Mouse (Mus musculus): ENCODE measurements around the gene Arhgap30.

Arhgap30 gene

DNA sequence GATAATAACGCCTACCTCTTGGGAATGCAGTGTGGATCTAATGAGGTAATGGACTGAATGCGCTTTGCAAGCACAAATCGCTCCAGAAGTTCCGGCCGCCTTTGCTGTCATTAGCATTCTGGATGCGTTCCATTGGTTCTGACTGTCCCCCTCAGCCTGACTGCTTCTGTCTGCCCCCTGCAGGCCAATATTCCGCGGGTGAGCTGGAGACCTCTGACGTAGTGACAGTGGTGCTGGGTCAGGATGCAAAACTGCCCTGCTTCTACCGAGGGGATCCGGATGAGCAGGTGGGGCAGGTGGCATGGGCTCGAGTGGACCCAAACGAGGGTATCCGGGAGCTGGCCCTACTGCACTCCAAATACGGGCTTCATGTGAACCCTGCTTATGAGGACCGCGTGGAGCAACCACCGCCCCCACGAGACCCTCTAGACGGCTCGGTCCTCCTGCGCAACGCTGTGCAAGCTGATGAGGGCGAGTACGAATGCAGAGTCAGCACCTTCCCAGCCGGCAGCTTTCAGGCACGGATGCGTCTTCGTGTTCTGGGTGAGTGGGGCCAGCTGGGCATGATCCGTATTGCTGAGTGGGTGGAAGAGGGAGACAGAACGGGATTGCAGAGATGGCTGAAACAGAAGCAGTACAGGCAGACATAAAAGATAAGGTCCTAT lies 8.7 kb upstream of the Arhgap30 start:
- peak; percentile 98 for DNase-seq

DNA sequence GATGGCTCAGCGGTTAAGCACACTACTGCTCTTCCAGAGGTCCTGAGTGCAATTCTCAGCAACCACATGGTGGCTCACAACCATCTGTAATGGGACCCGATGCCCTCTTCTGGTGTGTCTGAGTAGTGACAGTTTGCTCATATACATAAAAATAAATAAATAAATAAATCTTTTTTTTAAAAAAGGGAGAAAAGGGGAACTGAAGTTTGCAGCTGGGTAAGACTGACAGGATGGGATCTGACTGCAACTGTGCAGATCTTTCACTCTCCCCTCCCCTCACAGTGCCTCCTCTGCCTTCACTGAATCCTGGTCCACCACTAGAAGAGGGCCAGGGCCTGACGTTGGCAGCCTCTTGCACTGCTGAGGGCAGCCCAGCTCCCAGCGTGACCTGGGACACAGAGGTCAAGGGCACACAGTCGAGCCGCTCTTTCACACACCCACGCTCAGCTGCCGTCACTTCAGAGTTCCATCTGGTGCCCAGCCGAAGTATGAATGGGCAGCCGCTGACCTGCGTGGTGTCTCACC lies 6.6 kb upstream of the Arhgap30 start:
- peak; percentile 91 for DNase-seq

DNA sequence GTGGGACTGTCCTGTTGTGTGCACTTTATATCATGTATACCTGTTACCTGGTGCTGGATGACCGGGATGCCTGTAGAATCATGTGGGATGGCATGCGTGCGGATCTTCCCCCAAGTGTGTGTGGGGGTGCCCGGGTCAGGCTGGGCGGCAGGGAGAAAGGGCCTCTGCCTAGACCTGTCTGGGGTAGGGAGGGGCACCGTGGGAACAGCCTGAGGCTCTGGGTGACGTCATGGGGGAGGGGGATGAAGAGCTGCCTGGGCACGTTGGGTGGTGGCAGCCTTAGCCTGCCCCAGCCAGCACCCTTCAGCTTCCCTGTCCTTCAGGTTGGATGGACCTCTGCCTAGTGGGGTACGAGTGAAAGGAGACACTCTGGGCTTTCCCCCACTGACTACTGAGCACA lies 4.4 kb upstream of the Arhgap30 start:
- no peak for DNase-seq

DNA sequence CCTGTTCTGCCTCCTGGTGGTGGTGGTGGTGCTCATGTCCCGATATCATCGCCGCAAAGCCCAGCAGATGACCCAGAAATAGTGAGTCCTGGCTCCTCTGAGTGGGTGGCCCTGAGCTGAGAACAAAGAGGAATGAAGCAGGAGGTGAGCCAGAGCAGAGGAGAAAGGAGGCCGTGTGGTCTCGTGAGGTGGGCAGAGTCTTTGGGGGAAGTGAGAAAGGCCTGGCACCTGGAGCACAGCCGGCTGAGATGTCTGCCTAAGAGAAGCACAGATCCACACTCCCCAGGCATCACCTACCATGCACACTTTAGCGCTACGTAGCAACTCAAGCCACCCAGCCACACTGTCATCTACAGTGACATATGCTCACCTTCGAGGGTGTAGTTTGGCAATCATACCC lies 3.6 kb upstream of the Arhgap30 start:
- no peak for DNase-seq

DNA sequence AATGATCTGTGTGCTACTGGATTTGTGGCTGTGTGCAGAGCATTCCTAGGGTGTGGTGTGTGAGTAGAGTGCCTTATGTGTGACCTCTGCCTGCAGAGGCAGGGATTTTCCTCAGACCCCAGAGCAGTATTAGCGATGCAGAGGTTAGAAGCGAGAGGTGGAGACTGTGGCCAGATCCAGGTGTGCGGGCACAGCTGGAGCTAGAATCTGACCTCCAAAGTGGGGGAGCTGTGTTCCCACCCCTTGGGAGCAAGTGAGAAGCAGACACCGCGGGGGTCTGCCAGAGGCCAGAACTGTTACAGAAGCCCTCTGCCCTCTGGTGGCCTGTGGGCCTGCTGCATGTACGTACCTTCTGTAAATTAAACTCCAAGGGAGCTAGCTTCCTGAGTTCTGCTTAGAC lies 1.7 kb upstream of the Arhgap30 start:
- DNase-seq, result no peak

DNA sequence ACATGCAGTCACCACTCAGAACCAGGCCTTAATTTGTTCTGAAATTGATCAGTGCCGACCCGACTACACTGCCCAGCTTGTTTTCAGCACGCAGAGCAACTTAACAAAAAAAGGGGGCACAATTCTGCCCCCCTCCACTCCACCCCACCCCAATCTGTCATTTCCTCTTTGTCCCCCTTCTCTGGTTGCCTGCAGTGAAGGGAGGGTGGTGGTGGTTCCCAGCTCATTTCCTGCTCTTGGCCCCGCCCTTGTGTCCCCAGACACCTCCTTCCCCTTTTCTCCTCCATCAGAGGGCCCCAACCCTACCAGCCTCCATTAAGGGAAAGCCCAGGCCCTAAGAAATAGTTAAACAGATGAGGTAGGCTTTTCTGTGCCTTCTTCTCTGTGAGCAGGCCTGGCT lies 1.3 kb downstream of the Arhgap30 start:
- peak; percentile 98 for DNase-seq

DNA sequence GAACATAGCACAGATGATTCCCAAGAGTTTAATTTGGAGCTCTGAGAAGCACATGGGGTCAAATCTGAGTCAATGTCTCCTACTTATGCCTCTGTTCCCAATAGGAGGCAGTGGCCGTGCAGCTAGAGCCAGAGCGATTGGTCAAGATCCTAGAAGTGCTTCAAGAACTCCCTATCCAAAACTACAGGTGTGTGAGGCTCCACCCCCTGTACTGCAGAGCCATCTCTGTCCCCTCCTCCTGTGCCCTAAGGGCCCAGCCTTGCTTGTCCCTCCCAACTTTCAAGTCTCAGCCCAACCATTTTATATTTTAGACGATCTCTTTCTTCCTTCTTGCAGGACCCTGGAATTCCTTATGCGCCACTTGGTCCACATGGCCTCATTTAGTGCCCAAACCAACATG lies 13.1 kb downstream of the Arhgap30 start:
- no peak for DNase-seq

DNA sequence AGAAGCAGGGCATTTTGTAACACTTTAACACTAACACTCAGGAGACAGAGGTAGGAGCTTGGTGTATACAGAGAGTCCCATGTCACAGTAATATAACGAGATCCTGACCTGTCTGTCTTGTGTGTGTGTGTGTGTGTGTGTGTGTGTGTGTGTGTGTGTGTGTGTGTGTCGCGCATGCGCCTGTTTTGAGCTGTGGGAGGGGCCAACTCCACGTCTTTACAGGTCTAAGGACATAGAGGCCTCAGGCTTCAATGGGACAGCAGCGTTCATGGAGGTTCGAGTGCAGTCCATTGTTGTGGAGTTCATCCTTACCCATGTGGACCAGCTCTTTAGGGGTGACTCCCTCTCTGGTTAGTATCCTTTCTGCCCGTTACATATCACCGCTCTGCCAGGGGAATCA lies 14.2 kb downstream of the Arhgap30 start:
- DNase-seq, result no peak

DNA sequence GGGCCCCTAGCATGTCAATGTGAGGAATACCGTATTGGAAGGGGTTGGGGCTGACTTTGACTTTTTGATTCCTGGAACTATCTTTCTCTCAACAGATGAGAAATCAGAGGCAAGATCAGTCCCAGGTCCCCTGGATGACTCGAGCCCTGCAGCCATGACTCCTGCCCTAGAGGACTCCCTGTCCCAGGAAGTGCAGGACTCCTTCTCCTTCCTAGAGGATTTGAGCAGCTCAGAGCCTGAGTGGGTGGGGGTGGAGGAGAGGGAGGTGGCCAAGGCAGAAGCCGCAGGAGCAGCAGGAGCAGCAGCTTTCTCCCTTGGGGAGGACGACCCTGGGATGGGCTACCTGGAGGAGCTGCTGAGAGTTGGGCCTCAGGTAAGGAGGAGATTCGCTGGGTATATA lies 18.5 kb downstream of the Arhgap30 start:
- DNase-seq, result peak; percentile 91

DNA sequence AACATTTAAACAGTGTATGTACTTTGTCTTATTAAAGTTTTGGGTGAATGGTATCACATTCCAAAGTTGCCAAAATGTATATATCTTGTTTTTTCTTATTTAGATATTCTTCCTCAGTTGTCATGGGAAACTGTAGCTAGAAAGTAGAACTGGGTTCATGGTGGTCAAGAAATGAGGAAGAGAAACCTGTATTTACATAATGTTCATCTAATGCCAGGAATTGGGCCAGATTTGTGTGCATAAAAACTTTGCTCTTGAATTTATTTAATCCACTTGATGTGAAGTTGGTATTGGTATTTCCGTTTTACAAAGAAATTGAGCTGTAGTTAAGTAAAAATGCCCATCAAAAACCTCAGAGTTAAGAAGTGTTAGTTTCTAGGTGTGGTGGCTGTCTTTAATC lies 21.5 kb downstream of the Arhgap30 start:
- DNase-seq, result no peak

DNA sequence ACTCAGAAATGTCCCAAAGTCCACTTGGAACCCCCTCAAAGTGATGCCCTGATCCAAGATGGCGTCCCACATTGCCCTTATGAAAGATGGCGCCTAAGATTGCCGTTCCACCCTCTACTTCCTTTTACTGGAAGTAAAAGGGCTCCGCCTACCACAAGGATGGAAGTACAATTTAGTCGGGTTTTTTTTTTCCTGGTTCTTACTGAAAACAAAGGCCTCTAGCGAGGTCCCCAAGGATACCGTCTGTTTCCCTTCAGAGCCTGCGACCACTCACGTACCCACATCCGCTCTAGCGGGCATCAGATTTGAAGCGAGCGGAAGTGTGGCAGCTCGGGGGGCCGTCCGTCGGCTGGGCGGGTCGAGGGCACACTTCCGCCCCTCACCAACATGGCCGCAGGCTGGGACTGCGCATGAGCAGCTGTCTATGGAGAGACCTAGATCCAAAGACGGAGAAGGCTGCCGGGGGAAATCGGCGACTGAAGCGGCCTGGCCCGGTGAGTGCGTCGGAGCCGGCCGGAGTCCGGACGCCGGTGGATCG lies 22.3 kb downstream of the Arhgap30 start, which contains the start of gene Usf1:
TSS of gene Usf1 (plus strand) at position 367 of the 538 bp plus-strand sequence.
- DNase-seq, result peak; percentile 99

DNA sequence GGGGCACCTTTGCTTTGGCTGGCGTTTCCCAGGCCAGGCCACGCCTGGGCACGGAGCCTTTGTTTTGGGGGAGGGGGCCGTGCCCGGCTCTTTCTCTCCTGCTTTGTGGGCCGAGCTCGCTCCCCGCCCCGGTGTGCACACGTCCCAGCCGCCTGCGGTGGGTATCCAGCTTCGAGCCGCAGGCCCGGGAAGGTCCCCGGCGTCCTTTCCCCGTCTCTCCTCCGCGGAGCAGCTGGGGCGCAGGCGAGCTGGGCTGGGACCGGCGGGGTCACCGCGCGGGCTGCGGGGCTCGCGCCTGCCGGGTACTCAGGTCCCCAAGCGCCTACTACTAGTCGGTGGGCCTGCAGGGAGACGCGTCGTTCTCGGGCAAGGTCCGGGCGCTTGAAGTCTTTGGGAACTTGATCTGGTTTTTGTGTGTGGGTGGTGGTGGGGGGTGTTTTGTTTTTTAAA lies 22.8 kb downstream of the Arhgap30 start:
- DNase-seq, result no peak

DNA sequence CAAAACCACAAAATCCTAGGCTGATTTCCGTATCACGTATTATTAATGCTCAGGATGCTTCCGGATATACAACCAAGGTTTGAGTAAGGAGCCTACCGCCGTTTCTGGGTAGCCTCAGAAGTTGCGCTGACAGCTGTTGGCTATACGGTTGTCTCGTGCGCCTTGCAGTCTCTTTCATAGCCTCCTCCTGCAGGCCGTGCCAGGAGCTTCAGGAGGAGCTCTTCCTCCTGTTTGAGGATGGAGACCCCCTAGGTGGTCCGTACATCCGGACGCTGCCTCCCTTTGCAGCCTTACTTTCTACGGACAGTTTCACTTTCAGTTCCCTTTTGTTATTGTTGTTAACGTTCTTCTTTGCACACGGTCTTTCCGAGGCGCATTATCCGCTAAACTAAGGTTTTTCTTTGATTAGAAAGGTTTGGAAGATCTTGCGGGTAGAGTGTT lies 23.3 kb downstream of the Arhgap30 start:
- peak; percentile 94 for DNase-seq

DNA sequence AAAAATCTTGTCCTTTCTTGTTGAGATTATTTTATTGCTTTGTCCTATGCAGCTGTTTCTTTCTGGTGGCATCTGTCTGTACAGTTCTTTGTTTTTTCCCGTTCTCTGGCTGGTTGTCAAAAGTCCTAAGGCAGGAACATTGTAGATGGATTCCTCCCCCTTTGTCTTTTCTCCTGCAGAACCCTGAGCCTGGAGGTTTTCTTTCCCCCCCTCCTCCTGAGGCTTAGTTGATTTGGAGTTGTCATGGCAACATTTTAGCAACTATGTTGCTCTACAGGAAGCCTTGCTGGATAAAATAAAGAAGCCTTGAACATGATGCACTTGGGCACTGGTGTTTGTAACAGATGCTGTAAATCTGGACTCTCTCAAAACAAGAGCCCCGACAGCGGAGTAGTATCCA lies 23.7 kb downstream of the Arhgap30 start:
- no peak for DNase-seq

DNA sequence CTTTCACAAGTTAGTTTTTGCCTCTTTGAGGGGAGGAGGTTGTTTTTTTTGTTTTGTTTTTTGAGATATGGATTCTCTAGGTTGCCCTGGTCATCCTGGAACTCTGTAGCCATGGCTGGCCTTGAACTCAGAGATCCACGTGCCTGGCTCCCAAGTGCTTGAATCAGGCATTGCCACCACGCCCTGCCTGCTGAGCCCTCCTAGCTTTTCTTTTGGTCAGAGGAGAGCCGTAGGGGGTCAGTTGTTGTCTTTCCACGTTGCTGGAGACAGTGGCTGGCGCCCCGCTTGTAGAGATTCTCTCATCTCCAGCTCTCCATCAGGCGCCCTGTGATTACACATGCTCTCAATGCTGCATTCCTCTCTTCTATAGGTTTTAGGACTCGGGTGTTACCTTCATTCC lies 24.9 kb downstream of the Arhgap30 start:
- DNase-seq, result no peak

DNA sequence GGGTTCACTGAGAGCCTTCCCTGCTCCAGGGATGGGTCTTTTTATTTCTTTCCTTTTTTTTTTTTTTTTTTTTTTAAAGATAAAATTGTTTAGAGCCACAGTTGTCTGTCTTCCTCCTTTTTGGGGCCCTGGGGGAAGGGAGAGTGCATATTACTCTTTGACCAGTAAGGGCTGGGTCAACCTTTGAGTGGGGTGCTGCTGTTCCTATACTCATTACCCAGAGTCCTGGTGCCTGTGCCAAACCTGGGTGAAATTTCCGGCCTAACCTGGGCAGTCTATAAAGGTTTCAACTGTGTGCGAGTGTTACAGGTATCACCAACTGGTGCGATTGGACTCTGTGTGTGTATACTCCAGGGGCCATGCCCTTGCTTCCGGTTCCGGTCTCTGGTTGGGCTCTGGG lies 29.9 kb downstream of the Arhgap30 start, which contains the start of gene Tstd1:
TSS of gene Tstd1 (plus strand) at position 213 of the 400 bp plus-strand sequence.
- no peak for DNase-seq

DNA sequence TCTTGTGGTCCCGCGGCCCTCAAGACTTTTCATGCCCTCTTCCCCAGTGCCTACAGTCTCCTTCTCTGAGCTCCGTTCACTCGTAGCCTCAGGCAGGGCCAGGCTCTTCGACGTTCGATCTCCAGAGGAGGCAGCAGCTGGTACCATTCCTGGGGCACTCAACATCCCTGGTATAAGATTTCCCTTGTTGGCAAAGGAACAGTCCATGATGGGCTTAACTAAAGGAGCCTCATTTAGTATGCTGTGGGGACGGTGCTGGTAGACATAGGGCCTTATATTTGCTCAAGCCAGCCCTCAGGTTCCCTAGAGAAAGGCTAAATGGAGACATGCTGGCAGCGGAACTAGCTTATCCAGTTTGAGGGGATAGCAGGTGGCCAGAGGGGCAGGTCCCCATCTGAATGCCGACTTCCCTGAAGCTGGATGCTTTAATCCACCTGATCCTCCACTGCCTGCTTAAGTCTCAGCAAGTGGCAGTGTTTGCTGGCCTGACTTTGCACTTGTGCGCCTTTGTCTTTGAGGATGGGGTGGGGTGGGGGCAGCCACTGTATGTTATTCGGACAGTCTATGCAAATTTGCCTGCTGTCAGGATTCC lies 30.6 kb downstream of the Arhgap30 start:
- no peak for DNase-seq

DNA sequence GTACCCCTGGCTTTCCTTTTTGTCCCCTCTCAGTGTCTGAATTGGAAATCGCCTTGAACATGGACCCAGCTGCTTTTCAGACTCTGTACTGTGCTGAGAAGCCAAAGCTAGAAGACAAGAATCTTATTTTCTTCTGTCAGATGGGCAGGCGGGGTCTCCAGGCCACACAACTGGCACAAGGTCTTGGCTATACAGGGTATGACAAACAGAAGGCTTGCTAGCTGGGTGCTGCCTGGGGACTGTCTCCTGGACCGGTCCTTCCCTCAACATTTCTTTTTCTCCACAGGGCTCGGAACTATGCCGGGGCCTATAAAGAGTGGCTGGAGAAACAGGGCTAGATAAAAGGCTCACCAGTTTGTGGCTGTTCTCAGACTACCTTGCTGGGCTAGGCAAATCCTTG lies 31.2 kb downstream of the Arhgap30 start:
- DNase-seq, result peak; percentile 76

DNA sequence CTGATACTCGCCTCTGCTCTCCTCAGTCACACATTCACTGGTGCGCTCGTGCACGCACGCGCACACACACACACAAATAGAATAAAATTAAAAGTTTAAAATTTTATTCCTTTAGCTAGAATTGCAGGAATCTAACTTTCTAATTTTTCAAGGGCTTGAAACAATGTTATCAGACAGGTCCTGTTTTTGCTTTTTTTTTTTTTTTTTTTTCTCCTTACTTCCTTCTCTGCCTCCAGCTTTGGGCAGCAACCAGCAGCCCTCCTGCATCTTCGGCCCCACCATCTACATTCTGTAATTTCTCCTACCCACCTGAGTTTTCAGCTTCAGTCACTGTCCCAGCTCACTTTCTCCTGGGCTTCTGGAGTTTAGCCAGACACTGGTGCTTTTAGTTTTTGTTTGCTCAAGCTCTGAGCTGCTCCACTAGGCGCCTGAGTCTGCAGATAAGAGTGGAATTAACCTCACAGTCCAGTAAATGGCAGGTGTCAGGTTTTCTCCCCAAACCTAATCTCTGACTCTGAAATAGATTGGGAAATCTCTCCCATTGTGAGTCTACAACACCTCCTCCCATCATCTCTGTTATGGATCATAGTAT lies 33.8 kb downstream of the Arhgap30 start:
- no peak for DNase-seq

DNA sequence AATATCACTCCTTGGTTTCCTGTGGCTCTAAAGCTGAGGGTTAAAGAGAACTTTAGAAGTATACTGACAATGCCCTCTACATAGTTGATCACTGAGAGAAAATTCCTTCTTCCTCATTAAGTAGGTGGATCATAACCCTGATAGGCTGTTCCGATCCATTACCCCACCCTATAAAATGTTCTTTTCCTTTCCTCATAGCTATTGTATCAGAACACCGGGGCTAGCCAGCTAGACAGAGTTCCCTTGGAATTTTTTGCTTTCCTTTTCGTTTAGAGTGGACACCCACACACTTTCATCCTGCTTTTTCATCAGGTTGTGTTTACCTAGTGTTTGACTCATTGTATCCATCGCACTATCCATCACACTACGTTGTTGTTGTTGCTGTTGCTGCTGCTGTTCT lies 35.9 kb downstream of the Arhgap30 start:
- peak; percentile 46 for DNase-seq

DNA sequence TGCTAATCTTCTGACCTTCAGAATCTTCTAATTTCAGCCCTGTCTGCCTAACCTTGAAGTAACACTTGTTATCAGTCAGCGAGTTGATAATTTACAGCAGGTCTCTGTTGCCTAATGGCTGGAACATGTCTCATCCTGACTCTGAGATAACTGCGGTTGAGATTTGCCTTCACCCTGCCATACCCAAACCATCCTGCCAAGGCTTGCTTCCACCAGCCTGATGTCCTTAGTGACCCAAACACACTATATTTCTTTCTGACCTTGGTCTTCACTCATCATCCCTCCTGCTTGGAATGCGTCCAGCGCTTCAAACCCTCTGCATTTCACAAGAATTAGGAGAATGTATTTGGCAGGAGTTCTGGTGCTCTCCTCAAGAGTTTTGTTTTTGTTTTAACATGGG lies 36.4 kb downstream of the Arhgap30 start:
- DNase-seq, result peak; percentile 90

DNA sequence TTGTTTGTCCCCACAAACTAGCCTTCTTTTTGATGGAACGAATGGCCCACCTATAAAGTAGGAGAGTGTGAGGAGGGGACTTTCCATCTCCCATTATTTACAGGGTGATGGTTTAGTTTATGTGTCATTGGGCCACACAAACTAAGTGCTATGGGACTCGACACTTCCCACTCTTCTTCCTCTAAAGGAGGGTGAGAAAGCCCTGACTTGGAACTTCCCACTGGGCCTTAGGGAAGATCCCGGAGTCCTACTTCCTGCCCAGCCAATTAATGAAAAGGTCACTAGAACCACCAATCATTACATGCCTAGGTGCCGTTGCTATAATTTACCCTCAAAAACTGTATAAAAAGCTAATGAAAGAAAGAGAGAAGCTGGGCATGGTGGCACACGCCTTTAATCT lies 43.4 kb downstream of the Arhgap30 start:
- peak; percentile 51 for DNase-seq

DNA sequence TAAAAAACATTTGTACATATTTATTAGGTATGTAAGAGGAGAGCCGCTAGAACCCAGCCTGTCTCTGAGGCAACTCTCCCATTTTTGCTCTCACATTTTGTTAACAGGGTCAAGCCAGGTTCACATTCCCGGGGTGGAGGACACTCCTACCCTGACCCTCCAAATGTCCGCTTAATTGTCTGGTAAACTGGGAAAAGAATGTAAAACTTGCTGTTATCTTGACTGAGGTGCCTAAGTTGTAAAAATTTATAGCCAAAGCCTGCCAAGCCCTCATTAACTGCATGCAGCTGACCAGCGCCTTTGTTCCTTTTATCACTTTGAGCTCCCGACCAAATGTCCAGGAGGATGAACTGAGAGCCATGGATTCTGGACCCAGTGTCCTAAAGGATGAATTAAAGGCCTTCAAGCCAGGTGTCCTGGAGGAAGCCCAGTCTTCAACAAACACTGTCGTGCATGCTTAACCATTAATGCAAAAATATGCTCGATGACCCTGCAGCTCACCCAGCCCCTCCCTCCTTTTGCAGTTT lies 46.6 kb downstream of the Arhgap30 start:
- peak; percentile 46 for DNase-seq

DNA sequence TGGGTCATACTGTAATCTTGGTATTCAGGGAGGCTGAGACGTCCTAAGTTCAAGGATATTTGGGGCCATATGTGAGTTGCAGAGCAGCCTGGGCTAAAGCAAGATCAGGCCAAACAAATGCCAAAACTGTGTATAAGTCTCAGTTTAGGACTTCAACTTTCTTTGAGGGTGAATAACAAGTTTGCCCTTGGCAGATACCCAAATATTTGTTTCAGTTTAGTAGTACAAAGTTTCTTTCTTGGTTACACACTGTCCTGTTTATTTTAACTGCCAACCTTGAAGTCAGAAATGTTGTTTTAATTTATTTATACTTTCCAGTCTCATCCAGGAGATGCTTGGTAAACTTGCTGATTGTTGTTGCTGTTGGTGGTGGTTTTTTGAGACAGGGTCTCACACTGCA lies 47.2 kb downstream of the Arhgap30 start:
- peak; percentile 73 for DNase-seq

Measured in heart, adult 11 months (tissue).